Mouse (Mus musculus) cerebellum, postnatal 10 days (tissue): ENCODE measurements at regions not wholly inside any gene's neighbourhood (a gene's known extent, or its start where the extent isn't known, plus 50 kb on each side); places are given as distances from the start of the nearest gene placed in this dataset.

Source experiments
- DNase-seq, 2 experiments: peaks; one replicate each; pipeline ENCODE4 v3.0.0; 2021; ENCODE audit warnings: mixed read lengths in 2 of 2

DNA sequence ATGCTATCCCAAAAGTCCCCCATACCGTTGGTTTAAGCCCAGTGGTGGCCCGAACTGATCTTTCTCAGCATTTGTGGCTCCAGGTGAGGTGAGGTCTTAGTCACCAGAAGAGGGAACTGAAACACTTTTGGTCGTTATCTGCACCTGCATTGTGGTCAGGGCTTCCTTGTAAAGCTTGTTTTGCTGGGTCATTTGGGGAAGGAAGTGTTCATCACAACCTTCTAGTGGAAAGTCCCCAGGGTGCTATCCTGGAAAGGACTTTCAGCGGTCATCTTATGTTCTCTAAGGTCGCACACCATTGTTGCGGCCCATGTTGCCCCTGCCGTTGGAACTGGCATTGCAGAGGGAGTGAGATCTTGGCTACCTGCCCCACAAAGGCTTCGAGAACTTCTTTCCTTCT lies 651.5 kb upstream of the Pcdh9 start:
- DNase-seq = no peak

DNA sequence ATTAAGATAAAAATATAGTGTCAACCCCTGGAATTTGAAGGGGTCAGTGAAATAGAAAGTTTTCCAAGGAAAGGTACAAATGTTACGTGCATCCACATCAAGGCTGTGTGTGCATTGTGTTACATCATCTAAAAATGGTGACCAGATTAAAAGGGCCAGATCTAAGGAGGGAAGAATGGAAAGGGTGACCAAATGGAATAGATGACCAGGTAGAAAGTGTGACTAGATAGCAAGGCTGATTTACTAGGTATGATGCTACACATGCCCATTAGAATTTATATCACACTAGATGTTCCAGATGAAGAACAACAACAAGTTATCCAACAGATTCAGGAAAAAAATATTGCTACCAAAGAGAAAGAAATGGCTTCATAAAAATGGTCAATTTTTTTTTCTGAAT lies 635.2 kb upstream of the Pcdh9 start:
- no peak for DNase-seq

DNA sequence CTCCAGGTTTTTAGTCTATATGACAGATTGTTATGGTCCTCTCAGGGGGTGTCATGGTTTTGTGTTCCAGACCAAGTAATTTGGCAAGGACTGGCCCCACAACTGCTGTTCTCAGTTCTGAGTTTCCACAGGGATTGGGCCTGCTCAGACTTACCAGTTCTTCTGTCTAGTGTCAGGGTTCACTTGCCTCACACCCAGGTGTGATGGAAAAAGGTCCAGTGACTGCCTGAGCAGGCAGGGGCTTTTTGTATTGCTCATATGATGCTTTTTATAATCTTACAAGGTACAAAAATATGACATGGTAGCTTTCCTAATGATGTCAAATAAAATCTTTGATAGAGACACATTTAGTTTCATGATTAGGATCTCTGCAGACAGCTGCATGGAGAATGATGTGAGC lies 634.8 kb upstream of the Pcdh9 start:
- no peak for DNase-seq

DNA sequence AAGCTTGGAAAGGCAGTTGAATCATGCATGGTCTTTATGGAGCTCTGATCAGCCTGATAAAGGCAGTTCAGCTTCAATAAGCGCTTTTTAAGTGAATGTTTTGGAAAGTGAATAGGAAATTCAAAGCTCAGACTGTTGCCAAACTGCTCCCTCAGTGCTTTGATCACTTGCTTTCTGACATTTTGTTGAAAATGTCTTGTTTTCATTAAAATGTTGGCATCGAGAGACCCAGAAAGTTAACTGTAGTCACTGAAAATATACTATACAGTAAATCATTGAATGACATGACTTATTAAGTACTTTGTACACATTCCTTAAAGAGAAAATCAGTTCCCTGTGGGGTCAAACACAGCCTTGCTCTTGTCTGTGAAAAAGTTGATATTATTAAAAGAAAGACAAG lies 631.5 kb upstream of the Pcdh9 start:
- DNase-seq = no peak

DNA sequence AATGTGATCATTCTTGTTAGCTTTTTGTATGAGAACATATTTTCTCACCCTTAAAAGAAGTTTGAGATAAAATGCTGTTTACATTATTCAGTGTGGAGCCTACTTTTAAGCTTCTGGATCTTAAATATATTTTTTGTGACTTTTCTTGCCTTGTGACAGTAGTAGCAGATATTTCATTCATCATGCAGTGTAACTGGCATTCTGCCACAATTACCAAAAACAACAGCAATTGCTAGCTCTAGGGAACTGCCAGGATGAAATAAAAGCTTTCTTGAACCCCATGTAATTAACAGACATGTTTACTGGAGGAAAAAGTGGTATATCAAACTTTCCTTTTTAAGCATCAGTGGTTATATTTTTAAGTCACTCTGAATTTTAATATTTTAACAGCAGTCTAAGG lies 600.9 kb upstream of the Pcdh9 start:
- peak; percentile 4 to 18 for DNase-seq

DNA sequence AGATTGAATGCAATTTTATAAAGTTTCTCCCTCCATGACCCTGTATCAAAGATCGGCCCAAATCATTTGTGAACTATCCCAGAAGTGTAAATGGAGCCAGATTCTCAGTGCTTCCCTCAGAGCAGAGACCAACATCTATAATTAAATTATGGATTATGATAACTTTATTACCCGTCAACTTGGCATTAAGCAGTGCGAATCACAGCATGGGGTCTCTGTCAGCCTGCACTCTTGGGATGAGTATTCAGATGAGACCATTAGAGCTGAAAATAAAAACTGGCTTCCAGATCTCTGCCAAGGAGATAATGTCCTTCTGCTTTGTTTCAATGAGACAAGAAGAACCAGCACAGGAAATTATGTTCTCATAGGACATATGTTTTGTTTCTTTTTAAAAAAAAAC lies 585.4 kb upstream of the Pcdh9 start:
- peak; percentile 88 to 92 for DNase-seq

DNA sequence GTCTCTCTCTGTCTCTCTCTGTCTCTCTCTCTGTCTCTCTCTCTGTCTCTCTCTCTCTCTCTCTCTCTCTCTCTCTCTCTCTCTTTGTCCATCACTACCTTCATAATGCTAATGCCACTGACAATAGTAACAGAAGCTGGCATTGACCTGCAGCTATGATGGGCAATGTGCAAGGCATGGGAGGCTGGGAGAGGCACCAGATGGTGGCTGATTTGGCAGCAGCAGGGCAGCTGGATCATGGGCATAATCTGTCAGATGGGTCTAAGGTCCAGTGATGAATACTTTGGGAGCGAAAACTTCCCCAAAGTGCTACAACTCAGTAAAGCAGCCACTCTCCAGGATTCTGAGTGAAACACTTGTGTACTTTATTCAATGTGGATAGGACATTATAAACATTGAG lies 582.7 kb upstream of the Pcdh9 start:
- DNase-seq = peak; percentile 49 to 75

DNA sequence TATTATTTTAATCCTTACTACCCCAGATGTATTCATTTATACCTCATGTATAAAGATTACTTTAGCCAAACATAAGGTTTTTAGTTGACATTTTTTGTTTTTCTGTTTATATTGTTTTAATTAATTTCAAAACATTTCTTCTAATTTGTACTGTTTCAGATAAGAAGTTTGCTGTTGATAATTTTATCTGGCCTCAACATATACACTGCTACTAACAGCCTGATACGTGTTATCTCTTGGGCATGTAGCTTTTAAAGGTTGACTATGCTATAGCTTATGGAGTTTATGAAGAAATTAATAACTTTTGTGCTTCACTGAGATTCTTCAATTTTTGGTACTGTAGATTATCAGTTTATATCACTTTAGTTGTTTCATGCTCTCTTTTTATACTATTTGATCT lies 555.5 kb upstream of the Pcdh9 start:
- DNase-seq = no peak

DNA sequence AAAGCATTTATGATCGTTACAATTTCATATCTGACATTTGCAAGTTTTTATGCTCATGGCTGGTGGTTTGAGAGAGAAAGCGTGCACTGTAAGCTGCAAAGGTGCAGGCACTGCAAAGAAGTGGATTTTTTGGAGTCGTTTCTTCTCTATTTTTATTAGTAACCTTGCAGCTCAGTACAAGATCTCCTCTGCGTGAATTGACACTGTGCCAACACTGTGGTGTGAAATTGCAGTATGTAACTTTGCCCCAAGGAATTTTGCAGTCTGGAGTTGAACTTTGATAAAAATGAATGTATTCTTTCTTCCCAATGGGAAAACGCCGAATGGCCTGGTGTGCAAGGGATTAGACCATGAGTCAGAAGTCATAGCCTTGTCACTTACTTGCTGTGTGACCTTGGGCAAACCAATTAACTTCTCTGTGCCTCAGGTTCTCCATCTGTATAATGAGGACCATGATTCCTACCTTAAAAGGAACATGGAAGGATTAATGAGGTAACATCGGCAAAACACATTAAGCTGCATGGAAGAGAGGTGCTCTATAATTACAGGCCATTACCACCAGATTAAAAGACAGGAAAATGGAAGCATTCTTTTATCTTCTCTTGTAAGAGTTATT lies 543.0 kb upstream of the Pcdh9 start:
- DNase-seq = peak; percentile 10 to 23

DNA sequence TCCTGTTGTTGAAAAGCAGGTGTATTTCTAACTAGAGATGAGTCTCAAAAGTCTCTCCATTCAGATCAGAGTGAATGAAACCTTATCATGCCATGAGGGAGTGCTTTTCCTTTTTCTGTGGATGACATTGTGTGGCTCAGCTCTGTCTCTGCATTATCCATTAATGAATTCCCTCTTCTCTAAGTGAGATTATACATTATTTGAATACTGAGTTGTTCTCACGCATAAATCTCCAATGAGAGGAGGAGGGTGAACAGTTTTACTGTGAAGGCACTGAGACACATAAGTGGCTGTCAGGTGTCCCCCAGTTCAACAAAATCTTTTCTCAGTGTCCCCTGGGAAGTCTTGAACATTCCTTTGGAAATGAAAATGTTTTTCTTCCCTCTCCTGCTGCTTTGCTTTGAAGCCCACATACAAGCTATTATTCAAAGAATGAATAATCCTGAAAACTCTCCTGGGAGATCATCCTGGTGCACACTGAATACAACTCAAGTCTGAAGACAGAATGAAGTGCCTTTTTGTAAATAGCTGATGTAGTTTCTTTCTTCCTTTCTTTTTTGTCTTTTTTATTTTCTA lies 537.2 kb upstream of the Pcdh9 start:
- no peak for DNase-seq
